Comparison of ENCODE assay signal across 12 mouse cellular contexts in the genomic region with DNA sequence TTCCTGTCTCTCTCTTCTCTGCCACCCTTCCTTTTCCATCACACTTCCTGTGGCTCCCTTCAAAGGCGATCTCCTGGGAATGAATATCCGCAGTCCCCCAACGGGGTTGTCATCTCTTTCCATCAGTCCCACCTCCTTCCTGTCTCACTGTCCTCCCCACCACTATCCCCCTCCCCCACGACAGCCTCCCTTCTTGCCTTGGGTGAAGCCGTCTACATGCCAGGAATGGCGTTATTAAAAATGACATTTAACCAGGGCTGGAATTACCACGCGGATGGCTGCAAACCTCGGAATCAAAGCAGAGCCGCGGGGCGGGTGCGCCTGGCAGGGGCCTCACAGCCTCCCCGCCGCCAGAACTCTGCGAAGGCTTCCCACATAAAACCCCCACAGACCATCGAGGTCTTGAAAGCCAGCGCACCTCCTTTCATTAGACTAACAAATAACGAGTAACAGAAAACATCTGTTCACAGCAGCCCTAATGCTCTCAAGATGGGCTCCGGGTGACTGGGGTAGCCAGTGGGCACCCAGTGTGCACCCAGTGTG. TPM values are rescaled to one million over a fixed set of nuclear protein-coding genes. Genes with fewer than 3 reads are reported as not detected.
DNase-seq lines count a peak whose midpoint lies in the region; ATAC-seq and TF ChIP-seq lines count a peak whose summit lies in the region.
"Had no signal": no experiment of that assay in that cellular context is flagged by ENCODE, and none has a peak within 500 bp of the region (broad histone marks: within the 10 kb centered on the region; RNA-seq: fewer than 3 reads in every experiment).

No protein-coding gene starts in this region.

- WGBS in heart, embryonic 16.5 days: 32% methylated on average over 20 of the region's 20 CpGs
- WGBS in midbrain, embryonic 14.5 days: 42% methylated on average over 20 of the region's 20 CpGs
- 27% methylated on average over 20 of the region's 20 CpGs for WGBS in midbrain, postnatal 0 days
- 32% methylated on average over 20 of the region's 20 CpGs for WGBS in hindbrain, embryonic 16.5 days
- 26% methylated on average over 20 of the region's 20 CpGs for WGBS in stomach, embryonic 16.5 days

- no peak overlapping the region for H3K4me3 ChIP-seq in heart, embryonic 16.5 days (ENCODE audit: low read length)
- H3K4me3 ChIP-seq in midbrain, embryonic 14.5 days (replicated peaks; ENCODE audit: low read depth, low read length): no peak overlapping the region
- no peak overlapping the region for H3K4me3 ChIP-seq in midbrain, postnatal 0 days (ENCODE audit: low read depth, low read length)
- no peak overlapping the region for H3K4me3 ChIP-seq in hindbrain, embryonic 16.5 days (ENCODE audit: low read length)
- no peak overlapping the region for H3K4me3 ChIP-seq in stomach, embryonic 16.5 days (replicated peaks; ENCODE audit: low read length)
- no peak overlapping the region for H3K4me3 ChIP-seq in layer of hippocampus, adult 2 months

- H3K27ac ChIP-seq in heart, embryonic 16.5 days (ENCODE audit: low read length): no peak overlapping the region
- H3K27ac ChIP-seq in midbrain, embryonic 14.5 days (replicated peaks; ENCODE audit: low read depth, low read length): 0 out of 2 replicates have a peak overlapping the region, but pooled peaks have one; percentile 37
- no peak overlapping the region for H3K27ac ChIP-seq in midbrain, postnatal 0 days (ENCODE audit: low read depth, low read length)
- no peak overlapping the region for H3K27ac ChIP-seq in hindbrain, embryonic 16.5 days (ENCODE audit: low read depth, low read length)
- no peak overlapping the region for H3K27ac ChIP-seq in stomach, embryonic 16.5 days (ENCODE audit: low read length)
- no peak overlapping the region for H3K27ac ChIP-seq in layer of hippocampus, adult 2 months
- H3K27ac ChIP-seq: macrophage had no signal

- no peak for DNase-seq in heart, adult 8-10 months (ENCODE audit: low spot score)
- peak; percentile 28 for DNase-seq in midbrain, embryonic 14.5 days
- no peak for DNase-seq in midbrain, postnatal 0 days (ENCODE audit: low spot score)
- DNase-seq in layer of hippocampus, adult 2 months (ENCODE audit: low spot score in 2 of 2): no peak
- DNase-seq: cerebellum, adult 18-20 months; kidney, postnatal 36 days; thymus, postnatal 14 days had no signal

- no peak overlapping the region for H3K9ac ChIP-seq in heart, embryonic 16.5 days (ENCODE audit: low read length)
- no peak overlapping the region for H3K9ac ChIP-seq in midbrain, embryonic 14.5 days (replicated peaks; ENCODE audit: low read length)
- H3K9ac ChIP-seq in midbrain, postnatal 0 days (replicated peaks; ENCODE audit: low read length, poor library complexity, severe bottlenecking): no peak overlapping the region
- H3K9ac ChIP-seq in hindbrain, embryonic 16.5 days (ENCODE audit: low read depth, low read length): 0 out of 2 replicates have a peak overlapping the region, but pooled peaks have one; percentile 15
- H3K9ac ChIP-seq in stomach, embryonic 16.5 days (ENCODE audit: low read length): peak overlapping the region; percentile 51

- H3K36me3 ChIP-seq in heart, embryonic 16.5 days (ENCODE audit: control insufficient read depth, insufficient read depth): no peaks in the 10 kb centered on the region
- no peaks in the 10 kb centered on the region for H3K36me3 ChIP-seq in midbrain, embryonic 14.5 days (ENCODE audit: control insufficient read depth, insufficient read depth, low read length)
- H3K36me3 ChIP-seq in midbrain, postnatal 0 days (ENCODE audit: insufficient read depth, low read length): no peaks in the 10 kb centered on the region
- H3K36me3 ChIP-seq in hindbrain, embryonic 16.5 days (ENCODE audit: control insufficient read depth, insufficient read depth, low read length): no peaks in the 10 kb centered on the region
- H3K36me3 ChIP-seq in stomach, embryonic 16.5 days (ENCODE audit: control insufficient read depth, insufficient read depth, low read length): no peaks in the 10 kb centered on the region

- H3K4me2 ChIP-seq in heart, embryonic 16.5 days (ENCODE audit: low read depth, low read length): 0 out of 2 replicates have a peak overlapping the region, but pooled peaks have one; percentile 3
- no peak overlapping the region for H3K4me2 ChIP-seq in midbrain, embryonic 14.5 days (ENCODE audit: low read length)
- H3K4me2 ChIP-seq in midbrain, postnatal 0 days (ENCODE audit: low read depth, low read length, poor library complexity, severe bottlenecking): no peak overlapping the region
- H3K4me2 ChIP-seq in hindbrain, embryonic 16.5 days (ENCODE audit: low read length): no peak overlapping the region
- no peak overlapping the region for H3K4me2 ChIP-seq in stomach, embryonic 16.5 days (ENCODE audit: low read depth, low read length)

- H3K27me3 ChIP-seq in heart, embryonic 16.5 days (ENCODE audit: control insufficient read depth, insufficient read depth, low read length): no peaks in the 10 kb centered on the region
- no peaks in the 10 kb centered on the region for H3K27me3 ChIP-seq in midbrain, embryonic 14.5 days (ENCODE audit: control insufficient read depth, insufficient read depth, low read length)
- no peaks in the 10 kb centered on the region for H3K27me3 ChIP-seq in midbrain, postnatal 0 days (ENCODE audit: insufficient read depth, low read length)
- H3K27me3 ChIP-seq in hindbrain, embryonic 16.5 days (replicated peaks; ENCODE audit: control insufficient read depth, insufficient read depth, low read length): no peaks in the 10 kb centered on the region
- H3K27me3 ChIP-seq in stomach, embryonic 16.5 days (ENCODE audit: control insufficient read depth, insufficient read depth, low read length): no peaks in the 10 kb centered on the region

- H3K9me3 ChIP-seq in heart, embryonic 16.5 days (replicated peaks; ENCODE audit: control insufficient read depth, low read length): no peaks in the 10 kb centered on the region
- H3K9me3 ChIP-seq in midbrain, embryonic 14.5 days (ENCODE audit: control insufficient read depth, low read length): no peaks in the 10 kb centered on the region
- no peaks in the 10 kb centered on the region for H3K9me3 ChIP-seq in midbrain, postnatal 0 days (ENCODE audit: low read length)
- no peaks in the 10 kb centered on the region for H3K9me3 ChIP-seq in hindbrain, embryonic 16.5 days (ENCODE audit: control insufficient read depth, low read length)
- no peaks in the 10 kb centered on the region for H3K9me3 ChIP-seq in stomach, embryonic 16.5 days (replicated peaks; ENCODE audit: control insufficient read depth, low read length)

- H3K4me1 ChIP-seq in heart, embryonic 16.5 days (ENCODE audit: control insufficient read depth, insufficient read depth, low read length): peaks cover 7% of the 10 kb centered on the region
- peaks cover 9% of the 10 kb centered on the region; the same call in 1 of the 2 replicates for H3K4me1 ChIP-seq in midbrain, embryonic 14.5 days (ENCODE audit: control insufficient read depth, insufficient read depth, low read length)
- H3K4me1 ChIP-seq in midbrain, postnatal 0 days (ENCODE audit: insufficient read depth, low read length): peaks cover 17% of the 10 kb centered on the region
- peaks cover 7% of the 10 kb centered on the region for H3K4me1 ChIP-seq in hindbrain, embryonic 16.5 days (ENCODE audit: control insufficient read depth, insufficient read depth, low read depth, low read length)
- peaks cover 11% of the 10 kb centered on the region; the same call in 1 of the 2 replicates for H3K4me1 ChIP-seq in stomach, embryonic 16.5 days (ENCODE audit: control insufficient read depth, insufficient read depth, low read length)

- ATAC-seq in heart, embryonic 16.5 days (replicated peaks; ENCODE audit: extremely low read depth, insufficient read depth, low FRiP score): no peak
- ATAC-seq in midbrain, embryonic 14.5 days (ENCODE audit: low FRiP score, low TSS enrichment): no peak
- ATAC-seq in midbrain, postnatal 0 days (ENCODE audit: low FRiP score): no peak
- ATAC-seq in hindbrain, embryonic 16.5 days: no peak
- ATAC-seq in stomach, embryonic 16.5 days (ENCODE audit: insufficient read depth, low FRiP score): no peak

- TF ChIP-seq CTCF in midbrain, postnatal 0 days (IDR thresholded peaks at IDR 0.05): no peak
- no peak for TF ChIP-seq CTCF in layer of hippocampus, adult 2 months (conservative IDR thresholded peaks at IDR 0.05)

RNA-seq across cellular contexts. Expression of a gene that starts 18.1 kb away (rescaled TPM):
- polyA plus RNA-seq in heart, embryonic 16.5 days (2015; fragmentation: Nextera tagmentation; extraction: Ambion mirVana): 10.8 and 13.9 TPM in 2 replicates
- under 1 TPM; 0.28 to 1.00 (median 0.73) TPM for total RNA-seq in heart, adult 8-10 months (2022)
- polyA plus RNA-seq in midbrain, embryonic 14.5 days (2014; fragmentation: Nextera tagmentation; extraction: Ambion mirVana): 1.4 and 2.2 TPM in 2 replicates
- 4.4 and 12.5 TPM in 2 replicates for total RNA-seq in midbrain, postnatal 0 days (2014; rRNA removed)
- polyA plus RNA-seq in midbrain, postnatal 0 days (2015; fragmentation: Nextera tagmentation; extraction: Ambion mirVana): 3.0 and 5.1 TPM in 2 replicates
- 2.3 and 2.5 TPM in 2 replicates for polyA plus RNA-seq in hindbrain, embryonic 16.5 days (2015; fragmentation: Nextera tagmentation; extraction: Ambion mirVana)
- 3.5 and 3.9 TPM in 2 replicates for polyA plus RNA-seq in stomach, embryonic 16.5 days (2015; fragmentation: Nextera tagmentation; extraction: Ambion mirVana)
- 1 to 10 TPM; 1.4 to 2.5 TPM for total RNA-seq in layer of hippocampus, adult 2 months (2021)
- total RNA-seq: CH12.LX had no signal
- polyA plus RNA-seq: macrophage had no signal

RNA-seq across cellular contexts. Expression of a gene that starts 22.7 kb away (rescaled TPM):
- polyA plus RNA-seq in heart, embryonic 16.5 days (2015; fragmentation: Nextera tagmentation; extraction: Ambion mirVana): 20.1 and 22.5 TPM in 2 replicates
- total RNA-seq in heart, adult 8-10 months (2022): 10 to 100 TPM in 1 of 4 experiments, 1 to 10 TPM in 3; 8.4 to 11.3 (median 8.7) TPM
- 38.5 and 42.7 TPM in 2 replicates for polyA plus RNA-seq in midbrain, embryonic 14.5 days (2014; fragmentation: Nextera tagmentation; extraction: Ambion mirVana)
- 36.5 and 40.7 TPM in 2 replicates for total RNA-seq in midbrain, postnatal 0 days (2014; rRNA removed)
- polyA plus RNA-seq in midbrain, postnatal 0 days (2015; fragmentation: Nextera tagmentation; extraction: Ambion mirVana): 36.1 and 39.6 TPM in 2 replicates
- 44.9 and 47.2 TPM in 2 replicates for polyA plus RNA-seq in hindbrain, embryonic 16.5 days (2015; fragmentation: Nextera tagmentation; extraction: Ambion mirVana)
- 28.0 and 30.0 TPM in 2 replicates for polyA plus RNA-seq in stomach, embryonic 16.5 days (2015; fragmentation: Nextera tagmentation; extraction: Ambion mirVana)
- 10 to 100 TPM; 36.7 to 40.8 TPM for total RNA-seq in layer of hippocampus, adult 2 months (2021)

RNA-seq across cellular contexts. Expression of a gene that starts 45.2 kb away (rescaled TPM):
- 90.0 and 90.4 TPM in 2 replicates for polyA plus RNA-seq in heart, embryonic 16.5 days (2015; fragmentation: Nextera tagmentation; extraction: Ambion mirVana)
- total RNA-seq in heart, adult 8-10 months (2022): 10 to 100 TPM; 23.8 to 27.7 (median 25.3) TPM
- 114 and 122 TPM in 2 replicates for polyA plus RNA-seq in midbrain, embryonic 14.5 days (2014; fragmentation: Nextera tagmentation; extraction: Ambion mirVana)
- total RNA-seq in midbrain, postnatal 0 days (2014; rRNA removed): 62.2 and 74.1 TPM in 2 replicates
- polyA plus RNA-seq in midbrain, postnatal 0 days (2015; fragmentation: Nextera tagmentation; extraction: Ambion mirVana): 90.3 and 104 TPM in 2 replicates
- polyA plus RNA-seq in hindbrain, embryonic 16.5 days (2015; fragmentation: Nextera tagmentation; extraction: Ambion mirVana): 99.3 and 108 TPM in 2 replicates
- polyA plus RNA-seq in stomach, embryonic 16.5 days (2015; fragmentation: Nextera tagmentation; extraction: Ambion mirVana): 71.5 and 80.0 TPM in 2 replicates
- 10 to 100 TPM; 33.1 to 33.5 TPM for total RNA-seq in layer of hippocampus, adult 2 months (2021)

RNA-seq across cellular contexts. Expression of a gene that starts 49.4 kb away (rescaled TPM):
- 2.2 and 2.7 TPM in 2 replicates for polyA plus RNA-seq in heart, embryonic 16.5 days (2015; fragmentation: Nextera tagmentation; extraction: Ambion mirVana)
- total RNA-seq in heart, adult 8-10 months (2022): 1 to 10 TPM in 1 of 4 experiments, under 1 TPM in 3; 0.24 to 1.2 (median 0.55) TPM
- polyA plus RNA-seq in midbrain, embryonic 14.5 days (2014; fragmentation: Nextera tagmentation; extraction: Ambion mirVana): 0.87 and 1.0 TPM in 2 replicates
- total RNA-seq in midbrain, postnatal 0 days (2014; rRNA removed): 2.4 TPM in 1 of 2 replicates, not detected in the other
- polyA plus RNA-seq in midbrain, postnatal 0 days (2015; fragmentation: Nextera tagmentation; extraction: Ambion mirVana): 1.2 and 1.5 TPM in 2 replicates
- polyA plus RNA-seq in hindbrain, embryonic 16.5 days (2015; fragmentation: Nextera tagmentation; extraction: Ambion mirVana): 1.4 and 1.5 TPM in 2 replicates
- polyA plus RNA-seq in stomach, embryonic 16.5 days (2015; fragmentation: Nextera tagmentation; extraction: Ambion mirVana): 1.5 and 1.7 TPM in 2 replicates
- total RNA-seq in layer of hippocampus, adult 2 months (2021): 1 to 10 TPM; 4.9 to 5.4 TPM
- total RNA-seq: CH12.LX had no signal
- polyA plus RNA-seq: macrophage had no signal

Comparison
In these comparisons a context has a peak if more than half of its experiments do, and no peak if none do; other contexts are left out.
1. H3K9ac ChIP-seq: peak in hindbrain, embryonic 16.5 days (single experiment) and stomach, embryonic 16.5 days (single experiment); none in heart, embryonic 16.5 days (single experiment), midbrain, embryonic 14.5 days (single experiment) and midbrain, postnatal 0 days (single experiment).